Mouse (Mus musculus) effector memory CD4-positive, alpha-beta T cell, adult 7 months (primary cell): ENCODE measurements around the gene Ublcp1. TPM values are rescaled to one million over a fixed set of nuclear protein-coding genes. Genes with fewer than 3 reads are reported as not detected.

Source experiments
- polyA plus RNA-seq: library from polyadenylated mRNA; unstranded; fragments of 100-300 nt; shearing (Covaris generic); gene quantifications from one replicate; pipeline ENCODE4 v1.2.1, GENCODE M21; 2017

Ublcp1 gene
- polyA plus RNA-seq, result 19.8 TPM

DNA sequence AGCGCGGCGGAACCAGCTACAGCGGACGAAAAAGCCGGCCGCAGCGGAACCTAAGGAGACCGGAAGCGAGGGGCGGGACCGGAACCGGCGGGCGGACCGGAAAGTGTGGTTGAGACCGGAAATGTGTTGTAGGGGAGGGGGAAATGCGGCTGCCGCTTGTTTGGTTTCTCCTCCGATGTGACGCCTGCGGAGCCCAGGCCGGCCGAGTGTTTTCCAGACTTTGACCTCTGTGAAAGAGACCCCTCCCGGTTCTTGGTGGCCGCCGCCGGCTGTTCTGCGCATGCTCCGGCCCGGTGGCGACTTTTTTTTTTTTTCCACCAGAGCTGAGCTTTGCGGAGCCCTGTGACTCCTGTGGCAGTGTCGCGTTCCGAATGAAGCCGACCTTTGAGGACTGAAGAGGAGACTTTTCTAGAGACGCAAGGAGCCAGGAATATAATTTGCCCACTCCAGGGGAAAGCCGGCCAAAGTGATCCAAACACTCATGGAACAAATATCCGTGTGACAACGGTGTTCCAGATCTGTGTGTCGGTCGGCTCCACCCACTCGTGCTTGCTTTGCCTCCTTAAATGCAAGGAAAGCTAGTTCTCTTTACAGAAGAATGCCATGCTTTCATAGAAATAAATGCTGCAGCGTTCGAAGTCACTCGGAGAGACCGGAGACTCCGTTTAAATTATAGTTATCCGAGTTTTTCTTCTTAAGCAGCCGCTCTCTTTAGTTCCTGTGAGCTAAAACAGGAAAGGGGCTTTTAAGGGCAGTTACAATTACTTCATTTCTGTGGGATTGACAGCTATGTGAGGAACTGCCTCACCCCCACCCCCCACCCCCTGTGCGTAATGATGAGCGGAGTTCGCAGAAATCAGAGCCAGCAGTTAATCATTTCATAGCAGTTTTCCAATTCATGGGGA is at the start of gene Ublcp1:
Ublcp1 (minus strand) TSS at position 67 of the 905 bp plus-strand sequence.

DNA sequence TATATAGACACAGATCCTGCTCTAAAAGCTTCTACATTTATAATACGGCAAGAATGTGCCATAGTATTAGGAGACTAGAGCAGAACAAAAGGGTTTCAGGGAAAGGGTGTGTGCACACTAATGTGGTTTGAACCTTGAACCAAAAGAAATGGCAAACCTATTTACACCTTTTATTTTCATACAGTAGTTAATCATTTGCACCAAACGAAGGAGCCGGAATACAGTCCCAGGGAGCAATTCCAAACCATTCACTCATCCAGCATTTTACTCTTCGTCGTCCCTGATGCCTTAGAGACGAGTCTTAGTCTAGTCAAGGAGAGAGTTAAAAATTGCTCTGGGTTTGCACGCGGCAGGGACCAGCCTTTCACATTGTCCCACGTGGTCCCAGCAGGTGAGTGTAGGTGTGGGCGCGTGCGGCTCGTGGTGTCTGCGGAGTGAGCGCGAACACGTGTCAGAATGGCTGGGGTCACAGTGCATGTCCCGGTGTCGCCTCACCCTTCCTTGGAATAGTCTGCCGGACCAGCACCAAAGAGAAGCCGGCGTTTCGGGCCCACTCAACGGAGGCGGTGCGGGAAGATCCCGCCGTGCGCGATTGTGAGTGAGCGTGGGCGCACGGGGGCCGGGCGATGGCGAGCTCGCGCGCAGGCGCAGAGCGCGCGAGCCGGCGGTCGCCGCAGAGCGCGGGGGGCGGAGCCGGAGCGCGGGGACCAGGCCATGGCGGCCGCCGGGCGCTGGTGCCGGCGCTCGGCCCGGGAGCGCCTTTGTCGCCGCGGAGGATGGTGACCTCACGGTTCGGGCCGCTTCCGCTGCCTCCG is 48.2 kb upstream of the Ublcp1 start, which contains the start of gene Rnf145:
Rnf145 (plus strand) TSS at position 684 of the 815 bp plus-strand sequence.

Other genes with a start within 250 kb of the Ublcp1 start
- gene Il12b, start 70.4 kb downstream of the Ublcp1 start, polyA plus RNA-seq, result 0.21 TPM
- gene Rnf145, start 48.5 kb upstream of the Ublcp1 start, polyA plus RNA-seq, result 271 TPM
- 0.39 TPM for gene Ebf1, start 146.8 kb upstream of the Ublcp1 start, polyA plus RNA-seq